ENCODE assay signal across 15 mouse cellular contexts in genomic region chr7:126351419-126351951, GRCm38 (mm10). TPM values are rescaled to one million over a fixed set of nuclear protein-coding genes. Genes with fewer than 3 reads are reported as not detected.
A peak's percentile ranks its signal among the peaks of the same experiment; 100 is the strongest.
DNase-seq lines count a peak whose midpoint lies in the region; ATAC-seq and TF ChIP-seq lines count a peak whose summit lies in the region.
"Had no signal": no experiment of that assay in that cellular context is flagged by ENCODE, and none has a peak within 500 bp of the region (broad histone marks: within the 10 kb centered on the region; RNA-seq: fewer than 3 reads in every experiment).

No protein-coding gene starts in this region.

- TF ChIP-seq EP300 in ES-Bruce4 (IDR thresholded peaks at IDR 0.05; ENCODE audit: insufficient read depth, low read depth, low read length): no peak

- no peak overlapping the region for H3K9ac ChIP-seq in heart, embryonic 13.5 days
- peak overlapping the region; percentile 15 for H3K9ac ChIP-seq in ES-Bruce4 (ENCODE audit: low read depth, poor library complexity, severe bottlenecking)
- peak overlapping the region; percentile 19; the same call in 1 of the 2 replicates for H3K9ac ChIP-seq in hindbrain, embryonic 14.5 days

- no peaks in the 10 kb centered on the region for H3K36me3 ChIP-seq in heart, embryonic 13.5 days
- no peaks in the 10 kb centered on the region for H3K36me3 ChIP-seq in ES-Bruce4 (ENCODE audit: control insufficient read depth, insufficient read depth, low read length, poor library complexity, severe bottlenecking)
- H3K36me3 ChIP-seq in hindbrain, embryonic 14.5 days (replicated peaks; ENCODE audit: control insufficient read depth, insufficient read depth): no peaks in the 10 kb centered on the region

- TF ChIP-seq POLR2A in ES-Bruce4 (IDR thresholded peaks at IDR 0.05; ENCODE audit: insufficient read depth, low read length): no peak

- 43% methylated on average over 10 of the region's 10 CpGs for WGBS in heart, embryonic 13.5 days
- 47% methylated on average over 10 of the region's 10 CpGs for WGBS in hindbrain, embryonic 14.5 days

- peaks cover 16% of the 10 kb centered on the region for H3K4me1 ChIP-seq in heart, embryonic 13.5 days
- peaks cover 16% of the 10 kb centered on the region for H3K4me1 ChIP-seq in ES-Bruce4 (ENCODE audit: control insufficient read depth, insufficient read depth, low read length)
- no peaks in the 10 kb centered on the region for H3K4me1 ChIP-seq in hindbrain, embryonic 14.5 days (replicated peaks; ENCODE audit: control insufficient read depth, insufficient read depth, low read length)

- H3K27ac ChIP-seq in heart, embryonic 13.5 days (replicated peaks): no peak overlapping the region
- H3K27ac ChIP-seq in ES-Bruce4 (ENCODE audit: insufficient read depth, low read length): no peak overlapping the region; the same call in 1 of the 2 replicates
- peak overlapping the region; percentile 46 for H3K27ac ChIP-seq in hindbrain, embryonic 14.5 days
- H3K27ac ChIP-seq: kidney, postnatal 0 days had no signal

- H3K4me3 ChIP-seq in heart, embryonic 13.5 days: no peak overlapping the region
- no peak overlapping the region for H3K4me3 ChIP-seq in ES-Bruce4 (ENCODE audit: low read depth, low read length)
- no peak overlapping the region for H3K4me3 ChIP-seq in hindbrain, embryonic 14.5 days (replicated peaks; ENCODE audit: low read length)

- peak overlapping the region; percentile 31; the same call in 1 of the 2 replicates for H3K4me2 ChIP-seq in heart, embryonic 13.5 days
- H3K4me2 ChIP-seq in hindbrain, embryonic 14.5 days (replicated peaks): peak overlapping the region; percentile 38
- H3K4me2 ChIP-seq: liver, embryonic 11.5 days had no signal

- TF ChIP-seq CTCF in ES-Bruce4 (IDR thresholded peaks at IDR 0.05; ENCODE audit: low read depth, low read length): no peak

- peaks cover 13% of the 10 kb centered on the region; the same call in 1 of the 2 replicates for H3K27me3 ChIP-seq in heart, embryonic 13.5 days (replicated peaks)
- H3K27me3 ChIP-seq in ES-Bruce4 (ENCODE audit: control insufficient read depth, insufficient read depth, low read length, poor library complexity, severe bottlenecking): no peaks in the 10 kb centered on the region
- no peaks in the 10 kb centered on the region for H3K27me3 ChIP-seq in hindbrain, embryonic 14.5 days (ENCODE audit: control insufficient read depth, insufficient read depth, low read length)

- no peaks in the 10 kb centered on the region for H3K9me3 ChIP-seq in heart, embryonic 13.5 days
- H3K9me3 ChIP-seq in ES-Bruce4 (replicated peaks; ENCODE audit: control insufficient read depth, insufficient read depth, low read length, poor library complexity, severe bottlenecking): no peaks in the 10 kb centered on the region
- H3K9me3 ChIP-seq in hindbrain, embryonic 14.5 days (ENCODE audit: control insufficient read depth, low read length): no peaks in the 10 kb centered on the region

- no peak for DNase-seq in heart, postnatal 4 days
- DNase-seq in hindbrain, embryonic 14.5 days (ENCODE audit: low spot score): no peak
- peak; percentile 43 for DNase-seq in lung, postnatal 14 days
- no peak for DNase-seq in right cerebral cortex, postnatal 4 days
- DNase-seq in cerebellum, adult 11-12 months: no peak
- no peak for DNase-seq in layer of hippocampus, postnatal 10 days (ENCODE audit: low spot score in 2 of 2)
- DNase-seq: adrenal gland, postnatal 25 days; cerebellum, adult 18-20 months; heart, adult 11 months; layer of hippocampus, postnatal 36 days had no signal

- no peak for ATAC-seq in heart, embryonic 13.5 days (ENCODE audit: extremely low read depth, insufficient number of reproducible peaks, low FRiP score, low TSS enrichment)
- ATAC-seq in hindbrain, embryonic 14.5 days (ENCODE audit: low FRiP score): no peak
- ATAC-seq: CD4-positive, CD25-positive, alpha-beta regulatory T cell, adult 4 months had no signal

RNA-seq across cellular contexts. Expression of gene Lat, which starts 17.9 kb away (rescaled TPM):
- polyA plus RNA-seq in heart, embryonic 13.5 days (2015; fragmentation: Nextera tagmentation; extraction: Ambion mirVana): 3.0 and 3.1 TPM in 2 replicates
- total RNA-seq in heart, postnatal 4 days (2021): 1 to 10 TPM; 1.1 to 1.4 TPM
- polyA plus RNA-seq in ES-Bruce4 (2011; ENCODE audit: insufficient read depth, insufficient read length, low read depth, missing spikeins): 3.0 and 4.2 TPM in 2 replicates
- 0.77 and 0.78 TPM in 2 replicates for polyA plus RNA-seq in hindbrain, embryonic 14.5 days (2014; fragmentation: Nextera tagmentation; extraction: Ambion mirVana)
- total RNA-seq in layer of hippocampus, postnatal 10 days (2021): 1 to 10 TPM in 1 of 2 experiments, under 1 TPM in 1; 0.73 to 1.8 TPM

RNA-seq across cellular contexts. Expression of gene Spns1, which starts 25.8 kb away (rescaled TPM):
- 43.7 and 44.9 TPM in 2 replicates for polyA plus RNA-seq in heart, embryonic 13.5 days (2015; fragmentation: Nextera tagmentation; extraction: Ambion mirVana)
- total RNA-seq in heart, postnatal 4 days (2021): 10 to 100 TPM; 36.8 to 37.3 TPM
- polyA plus RNA-seq in ES-Bruce4 (2011; ENCODE audit: insufficient read depth, insufficient read length, low read depth, missing spikeins): 52.3 and 62.0 TPM in 2 replicates
- 64.5 and 67.9 TPM in 2 replicates for polyA plus RNA-seq in hindbrain, embryonic 14.5 days (2014; fragmentation: Nextera tagmentation; extraction: Ambion mirVana)
- total RNA-seq in layer of hippocampus, postnatal 10 days (2021): 10 to 100 TPM; 78.8 to 91.0 TPM

RNA-seq across cellular contexts. Expression of gene Nfatc2ip, which starts 45.1 kb away (rescaled TPM):
- polyA plus RNA-seq in heart, embryonic 13.5 days (2015; fragmentation: Nextera tagmentation; extraction: Ambion mirVana): 1.0 and 1.7 TPM in 2 replicates
- 10 to 100 TPM in 1 of 2 experiments, 1 to 10 TPM in 1; 7.5 to 10.1 TPM for total RNA-seq in heart, postnatal 4 days (2021)
- polyA plus RNA-seq in ES-Bruce4 (2011; ENCODE audit: insufficient read depth, insufficient read length, low read depth, missing spikeins): 76.8 and 78.6 TPM in 2 replicates
- polyA plus RNA-seq in hindbrain, embryonic 14.5 days (2014; fragmentation: Nextera tagmentation; extraction: Ambion mirVana): 3.9 and 4.0 TPM in 2 replicates
- total RNA-seq in layer of hippocampus, postnatal 10 days (2021): 10 to 100 TPM in 1 of 2 experiments, 1 to 10 TPM in 1; 9.3 to 10.8 TPM

Comparison
In these comparisons a context has a peak if more than half of its experiments do, and no peak if none do; other contexts are left out.
1. RNA of gene Nfatc2ip, which starts 45.1 kb away (polyA plus RNA-seq): 76.8 to 78.6 TPM in ES-Bruce4; 3.9 to 4.0 TPM in hindbrain, embryonic 14.5 days and 1.0 to 1.7 TPM in heart, embryonic 13.5 days; every median in the first group is over 10 times any median in the second.